Mouse (Mus musculus): ENCODE measurements at regions not wholly inside any gene's neighbourhood (a gene's known extent, or its start where the extent isn't known, plus 50 kb on each side); places are given as distances from the start of the nearest gene placed in this dataset.

DNA sequence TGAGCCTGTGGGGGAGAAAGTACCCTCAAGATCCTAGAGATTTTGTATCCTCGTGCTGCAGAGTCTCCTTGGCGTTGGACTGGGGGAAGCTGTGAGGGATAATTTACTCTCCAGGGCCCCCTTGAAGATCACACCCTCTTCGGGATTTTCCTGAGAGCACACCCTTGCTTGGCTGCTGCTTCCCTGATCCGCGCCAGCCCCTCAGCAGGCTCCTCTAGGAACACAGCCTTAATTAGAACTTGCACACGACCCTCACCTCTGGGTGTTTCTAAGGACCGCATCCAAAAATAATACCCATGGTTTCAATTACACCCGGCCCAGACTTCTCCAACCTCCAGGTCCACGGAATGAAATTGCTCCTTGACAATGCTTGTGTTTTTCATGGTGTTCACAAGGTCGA, 553.6 kb downstream of the Bnc2 start:
- no peak for DNase-seq (ENCODE audit: low spot score, missing footprints)
- Histone ChIP-seq H3K9me3 (ENCODE audit: control insufficient read depth, low read length) (no peaks in the 10 kb centered on the region), H3K27ac (ENCODE audit: low read depth, low read length) (no peak overlapping the region), H3K27me3 (ENCODE audit: control insufficient read depth, insufficient read depth, low read length) (no peaks in the 10 kb centered on the region), H3K9ac (ENCODE audit: low read length) (no peak overlapping the region), H3K4me2 (no peak overlapping the region), H3K4me1 (ENCODE audit: control insufficient read depth, insufficient read depth, low read length) (peaks cover 10% of the 10 kb centered on the region; the same call in 1 of the 2 replicates), H3K4me3 (ENCODE audit: low read depth, low read length) (no peak overlapping the region), H3K36me3 (ENCODE audit: control insufficient read depth, insufficient read depth, low read length) (no peaks in the 10 kb centered on the region)
- WGBS, result 71% methylated on average over 10 of the region's 10 CpGs
- no peak for ATAC-seq (ENCODE audit: low FRiP score)

DNA sequence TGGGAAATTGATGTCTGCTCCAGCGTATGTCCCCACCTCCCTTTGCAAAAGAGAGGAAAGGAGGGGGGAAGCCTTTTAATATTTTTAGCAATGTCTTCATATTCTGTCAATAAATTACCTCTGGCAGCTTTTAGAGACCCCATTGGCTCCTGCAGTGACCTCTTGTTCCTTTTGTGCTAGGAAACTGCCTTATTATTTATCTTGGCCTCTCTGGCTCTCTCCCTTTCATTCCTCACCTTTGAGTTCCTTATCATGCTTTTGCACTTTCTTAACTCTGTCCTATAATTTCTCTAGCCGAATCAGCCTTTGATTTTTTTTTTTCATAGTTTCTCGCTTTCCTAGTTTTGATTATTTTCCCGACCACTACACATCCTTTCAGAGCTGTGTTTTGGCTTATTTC, 548.7 kb downstream of the Bnc2 start:
- 86% methylated on average over 4 of the region's 4 CpGs for whole genome bisulfite sequencing
- H3K4me1 ChIP-seq (ENCODE audit: control insufficient read depth, insufficient read depth, low read length), result 0 out of 2 replicates have a peak, but pooled peaks cover 3% of the 10 kb centered on the region
- DNase-seq (ENCODE audit: low spot score, missing footprints) (no peak), ATAC-seq (ENCODE audit: low FRiP score) (no peak)
- H3K9ac ChIP-seq (ENCODE audit: low read length), result no peak overlapping the region
- H3K9me3 ChIP-seq (ENCODE audit: control insufficient read depth, low read length), result no peaks in the 10 kb centered on the region
- H3K4me3 ChIP-seq (ENCODE audit: low read depth, low read length), result no peak overlapping the region
- no peak overlapping the region for H3K4me2 ChIP-seq
- H3K27me3 ChIP-seq (ENCODE audit: control insufficient read depth, insufficient read depth, low read length), result no peaks in the 10 kb centered on the region
- H3K36me3 ChIP-seq (ENCODE audit: control insufficient read depth, insufficient read depth, low read length), result no peaks in the 10 kb centered on the region
- H3K27ac ChIP-seq (ENCODE audit: low read depth, low read length), result no peak overlapping the region

DNA sequence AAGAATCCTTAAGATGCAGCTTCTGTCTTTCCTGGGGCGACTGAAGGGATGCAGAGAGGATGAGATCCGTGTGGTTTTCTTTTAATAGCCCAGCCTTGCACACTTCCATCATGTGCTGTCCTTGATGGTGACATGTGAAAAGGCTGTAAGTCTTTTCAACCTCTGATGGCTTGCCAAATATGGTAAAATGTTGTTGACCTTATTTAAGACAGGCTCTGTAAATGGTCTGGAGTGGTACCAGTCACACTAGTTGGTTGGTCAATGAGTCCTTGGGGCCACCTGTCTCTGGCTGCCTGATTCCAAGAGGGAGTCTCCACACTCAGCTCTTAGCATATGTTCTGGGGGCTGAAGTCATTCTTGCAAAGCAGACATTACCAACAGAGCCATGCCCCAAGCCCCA, 547.7 kb downstream of the Bnc2 start:
- Histone ChIP-seq H3K9me3 (ENCODE audit: control insufficient read depth, low read length) (no peaks in the 10 kb centered on the region), H3K36me3 (ENCODE audit: control insufficient read depth, insufficient read depth, low read length) (no peaks in the 10 kb centered on the region), H3K4me2 (no peak overlapping the region), H3K4me1 (ENCODE audit: control insufficient read depth, insufficient read depth, low read length) (0 out of 2 replicates have a peak, but pooled peaks cover 3% of the 10 kb centered on the region), H3K27ac (ENCODE audit: low read depth, low read length) (no peak overlapping the region), H3K9ac (ENCODE audit: low read length) (no peak overlapping the region), H3K27me3 (ENCODE audit: control insufficient read depth, insufficient read depth, low read length) (no peaks in the 10 kb centered on the region), H3K4me3 (ENCODE audit: low read depth, low read length) (no peak overlapping the region)
- DNase-seq (ENCODE audit: low spot score, missing footprints) (no peak), ATAC-seq (ENCODE audit: low FRiP score) (no peak)
- WGBS, result 73% methylated on average over 2 of the region's 2 CpGs

DNA sequence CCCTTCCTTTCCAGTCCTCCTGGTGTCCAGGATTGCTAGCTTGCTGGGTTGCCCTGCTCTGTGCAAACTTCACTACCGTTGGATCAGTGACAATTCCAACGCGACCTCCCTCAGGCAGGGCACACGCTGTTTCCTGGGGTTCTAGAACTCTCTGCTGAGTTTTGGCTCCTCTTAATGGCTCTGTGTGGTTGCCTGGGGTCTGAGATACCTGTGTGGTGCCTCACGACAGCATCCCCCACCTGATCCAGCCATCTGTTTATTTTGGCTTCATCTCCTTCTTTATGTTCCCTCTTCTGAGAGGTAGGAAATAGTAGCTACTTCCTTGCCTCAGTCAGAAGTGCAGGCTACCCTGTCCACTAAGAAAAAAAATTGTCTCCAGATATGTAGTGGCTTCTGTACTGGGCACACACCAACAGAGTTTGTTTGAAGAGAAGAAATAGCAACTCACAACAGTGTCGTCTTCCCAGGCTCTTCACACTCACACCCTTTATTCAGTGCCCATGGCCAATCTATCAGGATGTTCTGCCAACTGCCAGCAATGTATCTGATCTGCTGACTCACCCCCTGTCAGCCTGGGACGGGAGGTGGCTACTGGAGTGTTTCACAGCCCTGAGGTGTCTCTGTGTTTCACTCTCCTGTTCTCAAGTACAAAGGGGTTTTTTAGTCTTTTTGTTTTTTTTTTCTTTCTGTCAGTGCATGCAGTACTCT, 544.1 kb downstream of the Bnc2 start:
- no peak overlapping the region for H3K4me3 ChIP-seq (ENCODE audit: low read depth, low read length)
- H3K36me3 ChIP-seq (ENCODE audit: control insufficient read depth, insufficient read depth, low read length), result no peaks in the 10 kb centered on the region
- H3K4me2 ChIP-seq, result no peak overlapping the region
- no peaks in the 10 kb centered on the region for H3K27me3 ChIP-seq (ENCODE audit: control insufficient read depth, insufficient read depth, low read length)
- ATAC-seq (ENCODE audit: low FRiP score) (no peak), DNase-seq (ENCODE audit: low spot score, missing footprints) (no peak)
- 0 out of 2 replicates have a peak, but pooled peaks cover 3% of the 10 kb centered on the region for H3K4me1 ChIP-seq (ENCODE audit: control insufficient read depth, insufficient read depth, low read length)
- no peak overlapping the region for H3K9ac ChIP-seq (ENCODE audit: low read length)
- no peak overlapping the region for H3K27ac ChIP-seq (ENCODE audit: low read depth, low read length)
- 84% methylated on average over 7 of the region's 7 CpGs for WGBS
- no peaks in the 10 kb centered on the region for H3K9me3 ChIP-seq (ENCODE audit: control insufficient read depth, low read length)

DNA sequence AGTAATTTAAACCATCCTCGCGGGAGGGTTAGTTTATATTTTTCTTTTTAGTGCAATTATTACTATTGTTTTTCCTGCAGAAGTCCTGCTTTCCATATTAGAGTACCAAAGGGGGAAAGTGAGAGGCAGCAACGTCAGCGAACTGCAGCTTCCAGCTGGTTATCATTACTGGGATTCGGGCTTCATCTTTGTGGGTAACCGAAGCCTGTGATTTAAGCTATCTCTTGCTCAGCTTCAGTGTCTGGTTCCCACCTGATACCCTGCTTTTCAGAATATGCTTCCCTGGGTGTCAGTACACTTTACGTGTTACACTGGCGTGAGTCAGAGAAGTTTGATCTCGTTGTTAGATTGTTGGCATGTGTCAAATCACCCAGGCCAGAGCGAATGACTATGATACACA, 539.3 kb downstream of the Bnc2 start:
- Histone ChIP-seq H3K4me2 (no peak overlapping the region), H3K27ac (ENCODE audit: low read depth, low read length) (no peak overlapping the region), H3K9me3 (ENCODE audit: control insufficient read depth, low read length) (no peaks in the 10 kb centered on the region), H3K9ac (ENCODE audit: low read length) (no peak overlapping the region), H3K27me3 (ENCODE audit: control insufficient read depth, insufficient read depth, low read length) (no peaks in the 10 kb centered on the region), H3K36me3 (ENCODE audit: control insufficient read depth, insufficient read depth, low read length) (no peaks in the 10 kb centered on the region), H3K4me1 (ENCODE audit: control insufficient read depth, insufficient read depth, low read length) (no peaks in the 10 kb centered on the region), H3K4me3 (ENCODE audit: low read depth, low read length) (no peak overlapping the region)
- DNase-seq (ENCODE audit: low spot score, missing footprints) (no peak), ATAC-seq (ENCODE audit: low FRiP score) (no peak)
- WGBS, result 80% methylated on average over 10 of the region's 10 CpGs

DNA sequence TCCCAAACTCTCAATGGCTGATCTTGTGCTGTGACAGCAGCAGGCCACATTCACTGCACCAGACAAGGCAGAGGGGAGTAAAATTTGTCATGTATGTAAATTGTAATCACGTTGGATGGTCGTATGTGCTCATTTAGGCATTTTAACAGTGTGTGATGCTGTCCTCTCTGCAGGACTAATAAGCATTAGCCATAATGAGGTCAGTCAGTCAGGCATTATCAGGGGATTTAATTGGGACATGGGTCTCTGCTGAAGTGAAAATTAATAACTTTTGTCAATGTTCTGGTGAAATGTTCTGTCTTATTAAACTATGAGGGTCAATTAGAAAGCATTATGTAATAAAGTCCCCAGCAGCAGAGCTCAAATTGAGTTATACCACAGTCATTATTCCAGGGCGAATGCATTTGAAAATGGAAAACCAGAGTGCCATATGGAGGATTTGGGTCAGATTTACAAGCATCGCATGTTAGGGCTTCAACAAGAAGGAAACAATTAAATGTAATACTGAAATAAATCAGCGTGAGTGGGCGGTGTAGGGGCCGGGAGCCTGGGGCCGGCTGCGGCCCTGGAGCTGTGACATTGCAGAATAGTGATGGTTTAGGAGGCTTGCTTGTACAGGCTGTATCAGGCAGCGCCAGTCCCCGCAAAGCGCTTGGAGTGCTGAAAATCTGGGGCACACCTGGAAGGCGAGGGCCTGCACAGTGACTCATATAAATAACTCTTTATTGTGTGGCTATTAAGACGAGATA, 537.7 kb downstream of the Bnc2 start:
- Histone ChIP-seq H3K27me3 (ENCODE audit: control insufficient read depth, insufficient read depth, low read length) (no peaks in the 10 kb centered on the region), H3K9me3 (ENCODE audit: control insufficient read depth, low read length) (no peaks in the 10 kb centered on the region), H3K9ac (ENCODE audit: low read length) (no peak overlapping the region), H3K36me3 (ENCODE audit: control insufficient read depth, insufficient read depth, low read length) (no peaks in the 10 kb centered on the region), H3K4me3 (ENCODE audit: low read depth, low read length) (no peak overlapping the region), H3K27ac (ENCODE audit: low read depth, low read length) (no peak overlapping the region), H3K4me1 (ENCODE audit: control insufficient read depth, insufficient read depth, low read length) (no peaks in the 10 kb centered on the region), H3K4me2 (no peak overlapping the region)
- DNase-seq (ENCODE audit: low spot score, missing footprints) (no peak), ATAC-seq (ENCODE audit: low FRiP score) (0 out of 2 replicates have a peak, but pooled peaks have one; percentile 40)
- 88% methylated on average over 14 of the region's 14 CpGs for WGBS

DNA sequence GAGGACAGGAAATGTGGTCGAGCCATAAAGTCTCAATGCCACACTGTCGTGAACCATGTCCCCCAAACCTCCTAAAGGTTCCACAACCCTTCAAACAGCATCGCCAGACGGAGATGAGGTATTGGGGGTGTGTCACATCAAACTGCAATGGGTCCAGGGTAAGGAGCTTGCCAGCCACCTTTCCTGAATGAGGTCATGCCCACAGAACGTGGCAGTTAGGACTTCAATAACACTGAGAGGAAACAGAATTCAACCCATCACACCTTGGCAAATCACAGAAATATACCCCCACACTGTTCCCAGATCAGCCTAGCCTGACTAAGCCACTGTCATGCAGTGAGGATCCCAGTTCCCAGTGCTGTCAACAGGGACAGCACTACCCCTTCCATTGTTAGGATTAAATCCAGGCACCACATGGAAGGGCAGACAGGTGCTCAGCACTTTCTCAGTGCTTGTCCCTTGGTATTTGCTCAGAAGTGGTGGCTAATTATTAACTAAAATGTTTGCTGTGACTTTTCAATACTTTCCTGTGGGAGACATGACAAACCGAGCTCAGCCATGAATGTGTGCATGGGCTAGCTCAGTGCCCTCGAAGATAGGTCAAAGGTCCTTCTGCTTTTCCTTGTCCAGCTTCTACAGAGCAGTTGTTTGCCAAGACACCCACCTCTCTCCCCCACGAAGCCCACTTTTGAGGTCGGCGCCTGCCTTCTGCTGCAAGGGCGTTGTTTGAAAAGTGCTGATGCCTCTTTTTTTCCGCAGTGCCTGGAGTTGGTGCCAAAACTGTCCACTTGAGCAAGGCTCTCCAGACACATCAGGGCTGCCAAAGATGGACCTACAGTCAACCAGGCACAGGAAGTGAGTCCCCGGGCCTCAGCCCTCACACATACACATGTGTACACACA, 525.7 kb downstream of the Bnc2 start:
- no peaks in the 10 kb centered on the region for H3K36me3 ChIP-seq (ENCODE audit: control insufficient read depth, insufficient read depth, low read length)
- H3K4me1 ChIP-seq (ENCODE audit: control insufficient read depth, insufficient read depth, low read length), result no peaks in the 10 kb centered on the region
- H3K4me2 ChIP-seq, result no peak overlapping the region
- H3K4me3 ChIP-seq (ENCODE audit: low read depth, low read length), result no peak overlapping the region
- H3K9ac ChIP-seq (ENCODE audit: low read length), result no peak overlapping the region
- ATAC-seq (ENCODE audit: low FRiP score), result no peak
- DNase-seq (ENCODE audit: low spot score, missing footprints), result no peak
- no peak overlapping the region for H3K27ac ChIP-seq (ENCODE audit: low read depth, low read length)
- no peaks in the 10 kb centered on the region for H3K9me3 ChIP-seq (ENCODE audit: control insufficient read depth, low read length)
- WGBS, result 86% methylated on average over 13 of the region's 13 CpGs
- no peaks in the 10 kb centered on the region for H3K27me3 ChIP-seq (ENCODE audit: control insufficient read depth, insufficient read depth, low read length)

DNA sequence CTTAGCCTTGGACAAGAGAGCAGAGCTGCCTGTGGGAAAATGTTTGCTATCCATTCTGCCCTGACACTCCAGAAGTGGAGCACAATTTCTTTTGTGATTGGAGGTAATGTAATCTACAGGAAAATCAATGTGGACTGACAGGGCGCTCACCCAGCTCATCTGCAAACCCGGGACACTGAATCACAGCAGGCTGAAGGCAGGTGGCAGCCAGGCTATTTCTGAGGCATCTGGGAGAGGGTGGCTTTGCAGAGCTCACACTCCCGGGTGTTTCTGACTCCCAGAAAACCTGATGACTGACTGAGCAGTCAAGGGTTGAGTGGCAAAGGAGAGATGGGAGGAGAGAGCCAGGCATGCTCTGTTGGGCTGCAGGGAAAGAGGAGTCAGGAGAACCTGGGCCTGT, 524.4 kb downstream of the Bnc2 start:
- WGBS, result 43% methylated on average over 3 of the region's 3 CpGs
- no peak overlapping the region for H3K4me3 ChIP-seq (ENCODE audit: low read depth, low read length)
- H3K27ac ChIP-seq (ENCODE audit: low read depth, low read length), result no peak overlapping the region
- no peak overlapping the region for H3K4me2 ChIP-seq
- DNase-seq (ENCODE audit: low spot score, missing footprints) (no peak), ATAC-seq (ENCODE audit: low FRiP score) (no peak)
- no peak overlapping the region for H3K9ac ChIP-seq (ENCODE audit: low read length)
- H3K4me1 ChIP-seq (ENCODE audit: control insufficient read depth, insufficient read depth, low read length), result no peaks in the 10 kb centered on the region
- H3K27me3 ChIP-seq (ENCODE audit: control insufficient read depth, insufficient read depth, low read length), result no peaks in the 10 kb centered on the region
- H3K36me3 ChIP-seq (ENCODE audit: control insufficient read depth, insufficient read depth, low read length), result no peaks in the 10 kb centered on the region
- H3K9me3 ChIP-seq (ENCODE audit: control insufficient read depth, low read length), result no peaks in the 10 kb centered on the region

DNA sequence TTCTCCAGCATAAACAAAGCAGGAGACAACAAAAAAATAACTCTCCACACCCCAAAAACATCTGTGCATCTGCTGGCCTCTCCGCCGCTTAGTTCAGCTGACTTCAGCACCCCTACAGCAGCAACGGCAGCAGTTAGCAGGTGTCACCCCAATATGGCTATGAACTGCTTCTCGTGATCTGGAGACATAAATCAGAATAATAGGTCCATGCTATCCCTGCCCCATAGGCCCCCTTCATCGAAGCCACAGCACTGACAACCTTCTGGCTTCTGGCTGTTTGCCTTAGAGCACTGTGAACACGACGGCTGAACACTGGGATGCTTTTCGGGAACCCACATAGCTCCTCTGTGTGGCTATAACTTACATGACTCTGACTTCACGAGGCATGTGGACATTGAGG, 523.8 kb downstream of the Bnc2 start:
- DNase-seq (ENCODE audit: low spot score, missing footprints) (no peak), ATAC-seq (ENCODE audit: low FRiP score) (no peak)
- Histone ChIP-seq H3K4me2 (no peak overlapping the region), H3K4me1 (ENCODE audit: control insufficient read depth, insufficient read depth, low read length) (no peaks in the 10 kb centered on the region), H3K9me3 (ENCODE audit: control insufficient read depth, low read length) (no peaks in the 10 kb centered on the region), H3K27me3 (ENCODE audit: control insufficient read depth, insufficient read depth, low read length) (no peaks in the 10 kb centered on the region), H3K4me3 (ENCODE audit: low read depth, low read length) (no peak overlapping the region), H3K36me3 (ENCODE audit: control insufficient read depth, insufficient read depth, low read length) (no peaks in the 10 kb centered on the region), H3K27ac (ENCODE audit: low read depth, low read length) (no peak overlapping the region), H3K9ac (ENCODE audit: low read length) (no peak overlapping the region)
- 92% methylated on average over 9 of the region's 9 CpGs for WGBS
